ENCODE assay signal across 8 mouse cellular contexts in the genomic region with DNA sequence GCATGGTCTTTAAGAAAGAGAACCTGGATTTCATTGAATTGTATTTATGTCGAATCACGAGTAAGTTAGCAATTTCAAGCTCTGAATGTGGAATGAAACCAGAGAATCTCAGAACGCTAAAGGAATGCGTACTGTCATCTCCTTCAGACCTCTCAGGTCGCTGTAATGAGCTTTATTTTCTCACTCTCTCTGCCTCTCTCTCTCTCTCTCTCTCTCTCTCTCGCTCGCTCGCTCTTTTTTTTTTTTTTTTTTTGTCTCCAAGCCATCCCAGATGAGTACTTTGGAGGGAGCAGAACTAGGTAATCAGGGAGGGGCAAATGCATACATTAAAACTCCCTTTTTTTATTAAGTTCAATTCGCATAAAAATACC. TPM values are rescaled to one million over a fixed set of nuclear protein-coding genes. Genes with fewer than 3 reads are reported as not detected.
DNase-seq lines count a peak whose midpoint lies in the region; ATAC-seq and TF ChIP-seq lines count a peak whose summit lies in the region.

No protein-coding gene starts in this region.

- TF ChIP-seq CTCF in embryonic fibroblast, embryonic 13.5 days (IDR thresholded peaks at IDR 0.05; ENCODE audit: borderline replicate concordance, insufficient read depth, low read length) = no peak
- TF ChIP-seq CTCF in olfactory bulb, adult 2 months (IDR thresholded peaks at IDR 0.05; ENCODE audit: insufficient read depth, low read depth, low read length) = no peak

- peak overlapping the region; percentile 69 for H3K4me3 ChIP-seq in lung, embryonic 15.5 days
- peak overlapping the region; percentile 59 for H3K4me3 ChIP-seq in embryonic fibroblast, embryonic 13.5 days (ENCODE audit: insufficient read depth, low read length)
- peak overlapping the region; percentile 68 for H3K4me3 ChIP-seq in limb, embryonic 10.5 days
- H3K4me3 ChIP-seq in olfactory bulb, adult 2 months (ENCODE audit: insufficient read depth, low read depth, low read length) = peak overlapping the region; percentile 60

- H3K36me3 ChIP-seq in lung, embryonic 15.5 days = peaks cover 4% of the 10 kb centered on the region
- peaks cover 40% of the 10 kb centered on the region for H3K36me3 ChIP-seq in limb, embryonic 10.5 days

- peak overlapping the region; percentile 52 for H3K9ac ChIP-seq in lung, embryonic 15.5 days

- peak overlapping the region; percentile 86 for H3K4me2 ChIP-seq in lung, embryonic 15.5 days

- no peaks in the 10 kb centered on the region for H3K9me3 ChIP-seq in lung, embryonic 15.5 days
- no peaks in the 10 kb centered on the region for H3K9me3 ChIP-seq in limb, embryonic 10.5 days (replicated peaks)

- WGBS in lung, embryonic 15.5 days = 1% methylated on average over 6 of the region's 9 CpGs
- WGBS in limb, embryonic 10.5 days = 2% methylated on average over 9 of the region's 9 CpGs
- WGBS in olfactory bulb, adult 2 months = under 1% methylated on average over 9 of the region's 9 CpGs

- H3K27me3 ChIP-seq in lung, embryonic 15.5 days = no peaks in the 10 kb centered on the region
- no peaks in the 10 kb centered on the region for H3K27me3 ChIP-seq in limb, embryonic 10.5 days (ENCODE audit: low read depth, poor library complexity, severe bottlenecking)

- TF ChIP-seq POLR2A in embryonic fibroblast, embryonic 13.5 days (IDR thresholded peaks at IDR 0.05; ENCODE audit: low read depth, low read length) = no peak
- no peak for TF ChIP-seq POLR2A in olfactory bulb, adult 2 months (IDR thresholded peaks at IDR 0.05; ENCODE audit: insufficient read depth, low read depth, low read length)

- H3K4me1 ChIP-seq in lung, embryonic 15.5 days = peaks cover 19% of the 10 kb centered on the region
- peaks cover 8% of the 10 kb centered on the region for H3K4me1 ChIP-seq in embryonic fibroblast, embryonic 13.5 days (ENCODE audit: control insufficient read depth, insufficient read depth, low read length)
- peaks cover 17% of the 10 kb centered on the region for H3K4me1 ChIP-seq in limb, embryonic 10.5 days
- peaks cover 4% of the 10 kb centered on the region for H3K4me1 ChIP-seq in olfactory bulb, adult 2 months (ENCODE audit: control insufficient read depth, insufficient read depth, low read length)

- ATAC-seq in lung, embryonic 15.5 days (ENCODE audit: borderline replicate concordance, extremely low read depth, low FRiP score, low TSS enrichment) = peak; percentile 54

- peak overlapping the region; percentile 92 for H3K27ac ChIP-seq in lung, embryonic 15.5 days
- peak overlapping the region; percentile 80 for H3K27ac ChIP-seq in embryonic fibroblast, embryonic 13.5 days (ENCODE audit: insufficient read depth, low read length)
- H3K27ac ChIP-seq in limb, embryonic 10.5 days = peak overlapping the region; percentile 83
- no peak overlapping the region for H3K27ac ChIP-seq in olfactory bulb, adult 2 months (ENCODE audit: insufficient read depth, low read depth, low read length)

- DNase-seq in lung, postnatal 36 days = no peak
- DNase-seq in limb, embryonic 10.5 days (ENCODE audit: low spot score) = no peak
- no peak for DNase-seq in spleen, adult 12 weeks (ENCODE audit: low spot score)
- no peak for DNase-seq in gastrocnemius, postnatal 10 days
- no peak for DNase-seq in thymus, postnatal 25 days

RNA-seq across cellular contexts. Expression of a gene that starts 0.5 kb away (rescaled TPM):
- 10.0 and 10.8 TPM in 2 replicates for polyA plus RNA-seq in lung, embryonic 15.5 days (2015; fragmentation: Nextera tagmentation; extraction: Ambion mirVana)
- 33.7 and 49.1 TPM in 2 replicates for polyA plus RNA-seq in embryonic fibroblast, embryonic 13.5 days (2011; ENCODE audit: insufficient read length, low read depth, missing spikeins)
- 16.3 and 18.2 TPM in 2 replicates for polyA plus RNA-seq in limb, embryonic 10.5 days (2016; fragmentation: Nextera tagmentation; extraction: Ambion mirVana)
- not detected in 2 replicates for polyA plus RNA-seq in olfactory bulb, adult 2 months (2012; ENCODE audit: insufficient read depth, insufficient read length, low replicate concordance, missing spikeins)
- total RNA-seq in gastrocnemius, postnatal 10 days (2021) = 1 to 10 TPM; 3.3 to 3.8 TPM

RNA-seq across cellular contexts. Expression of a gene that starts 41.1 kb away (rescaled TPM):
- 0.20 TPM in 1 of 2 replicates, not detected in the other for polyA plus RNA-seq in lung, embryonic 15.5 days (2015; fragmentation: Nextera tagmentation; extraction: Ambion mirVana)
- polyA plus RNA-seq in embryonic fibroblast, embryonic 13.5 days (2011; ENCODE audit: insufficient read length, low read depth, missing spikeins) = not detected in 2 replicates
- polyA plus RNA-seq in limb, embryonic 10.5 days (2016; fragmentation: Nextera tagmentation; extraction: Ambion mirVana) = not detected in 2 replicates
- not detected in 2 replicates for polyA plus RNA-seq in olfactory bulb, adult 2 months (2012; ENCODE audit: insufficient read depth, insufficient read length, low replicate concordance, missing spikeins)
- not detected for total RNA-seq in gastrocnemius, postnatal 10 days (2021)

Comparison
In these comparisons a context has a peak if more than half of its experiments do, and no peak if none do; other contexts are left out.
1. RNA of a gene that starts 0.5 kb away (polyA plus RNA-seq): 33.7 to 49.1 TPM in embryonic fibroblast, embryonic 13.5 days, 16.3 to 18.2 TPM in limb, embryonic 10.5 days and 10.0 to 10.8 TPM in lung, embryonic 15.5 days; not detected in olfactory bulb, adult 2 months; every median in the first group is over 10 times any median in the second.
2. Peak in every context shown above with its lines, with median percentiles within 50 percentile points of each other: H3K4me3 ChIP-seq.